Mouse (Mus musculus) skeletal muscle tissue, postnatal 0 days (tissue): ENCODE measurements around the gene Ccdc40. TPM values are rescaled to one million over a fixed set of nuclear protein-coding genes. Genes with fewer than 3 reads are reported as not detected.

Experiments used
- polyA plus RNA-seq: library from polyadenylated mRNA; unstranded; fragments of >200 nt; fragmentation: Nextera tagmentation; extraction: Ambion mirVana; gene quantifications from 2 replicates; pipeline ENCODE4 v1.2.1, GENCODE M21; 2015

Ccdc40 gene
- 0.37 and 0.67 TPM in 2 replicates for polyA plus RNA-seq

GRCm38 (mm10) chr11:119228091-119228781 is at the start of gene Ccdc40, which contains the start of gene Tbc1d16:
Gene Ccdc40 (plus strand): TSS chr11:119228572.
Gene Tbc1d16 (minus strand): TSS chr11:119228499.

DNA sequence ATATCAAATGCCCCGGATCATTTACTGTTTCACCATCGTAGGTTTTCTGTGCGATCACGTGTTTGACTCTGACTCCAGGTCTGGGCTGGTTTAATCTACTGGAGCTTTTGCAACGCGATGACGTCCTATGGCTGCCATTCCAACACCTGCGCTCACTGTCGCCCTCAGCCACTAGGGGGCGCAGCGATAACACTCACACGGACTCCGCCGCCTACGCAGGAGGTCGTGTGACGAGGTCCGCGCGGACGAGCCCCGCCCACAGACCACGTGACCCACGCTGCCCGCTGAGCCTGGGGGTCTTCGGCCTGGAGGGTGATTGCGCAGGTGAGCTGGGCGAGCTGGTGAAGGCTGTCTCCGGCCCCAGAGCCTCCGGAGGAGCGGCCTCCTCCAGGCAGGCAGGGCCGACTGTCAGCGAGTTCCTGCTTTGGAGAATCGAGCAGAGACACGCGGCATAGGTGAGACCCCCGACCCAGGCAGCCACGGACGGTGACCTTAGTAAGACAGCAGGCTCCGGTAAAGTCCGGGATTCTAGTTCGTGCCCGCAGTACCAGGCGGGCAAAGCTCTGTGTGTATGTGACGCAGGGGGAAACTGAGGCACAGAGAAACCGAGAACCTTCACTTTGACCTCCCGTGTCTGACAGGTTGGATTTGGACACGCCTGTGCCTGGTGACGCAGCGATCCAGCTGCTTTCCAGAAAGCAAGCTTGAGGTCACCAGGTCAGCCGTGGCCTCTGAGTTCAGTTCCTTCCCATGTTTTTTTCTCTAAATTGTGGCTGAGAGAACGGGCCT is 39.6 kb downstream of the Ccdc40 start, which contains the start of gene Gaa:
Gaa (plus strand) TSS at position 120 of the 789 bp plus-strand sequence.

DNA sequence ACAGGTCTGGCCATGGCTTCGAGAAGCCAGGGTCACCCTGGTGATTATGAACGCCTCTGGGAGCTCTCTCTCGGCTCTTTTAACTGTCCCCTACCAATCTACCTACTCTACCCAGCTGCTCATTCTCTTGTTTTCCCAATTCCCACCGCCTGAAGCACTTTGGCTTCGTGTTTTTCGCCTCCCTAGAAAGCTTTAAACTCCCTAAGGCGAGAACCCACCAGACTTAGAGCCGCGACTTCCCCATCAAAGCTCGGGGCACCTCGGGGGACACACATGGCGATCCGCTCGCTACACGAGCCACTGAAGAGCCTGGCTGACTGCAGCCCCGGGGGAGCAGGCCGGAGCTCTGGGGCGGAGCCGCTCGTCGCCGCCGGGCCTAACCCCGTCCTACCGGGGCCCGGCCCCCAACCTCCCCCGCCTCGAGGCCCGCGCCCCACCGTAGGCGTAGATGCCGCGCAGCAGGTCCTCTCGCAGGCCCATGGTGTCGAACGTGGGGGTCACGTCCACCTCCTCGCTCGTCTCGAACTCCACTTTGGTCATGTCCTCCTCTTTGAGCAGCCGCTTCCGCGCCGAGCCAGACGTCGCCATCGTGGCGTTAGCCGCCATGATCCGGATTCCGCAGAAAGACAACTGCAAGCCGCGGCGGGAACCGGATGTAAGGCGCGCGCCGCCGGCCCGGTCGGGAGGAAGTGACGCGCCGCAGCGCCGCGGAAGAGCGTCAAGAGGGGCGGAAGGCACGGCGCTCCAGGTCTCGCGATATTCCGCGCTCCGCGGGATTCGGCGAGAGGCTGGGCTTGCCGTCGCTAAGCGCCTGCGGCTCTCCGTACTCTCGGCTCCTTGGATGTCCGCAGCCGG is 71.2 kb downstream of the Ccdc40 start, which contains the start of gene Eif4a3:
Eif4a3 (minus strand) TSS at position 699 of the 855 bp plus-strand sequence.

GRCm38 (mm10) chr11:119307658-119307867 is 79.2 kb downstream of the Ccdc40 start, which contains the start of gene Card14:
Gene Card14 (plus strand): TSS chr11:119307768.

Other genes starting within 250 kb of the Ccdc40 start
- gene Enpp7, start 240.4 kb upstream of the Ccdc40 start, polyA plus RNA-seq = not detected in 2 replicates
- 3.4 and 3.8 TPM in 2 replicates for gene Cbx2, start 205.6 kb upstream of the Ccdc40 start, polyA plus RNA-seq
- 3.1 and 5.7 TPM in 2 replicates for gene Cbx8, start 187.6 kb upstream of the Ccdc40 start, polyA plus RNA-seq
- gene Cbx4, start 142.4 kb upstream of the Ccdc40 start, polyA plus RNA-seq = 3.2 and 6.5 TPM in 2 replicates
- 4.0 and 4.3 TPM in 2 replicates for gene Tbc1d16, start 73 bp upstream of the Ccdc40 start, polyA plus RNA-seq
- 55.5 and 60.7 TPM in 2 replicates for gene Gaa, start 39.3 kb downstream of the Ccdc40 start, polyA plus RNA-seq
- 152 and 165 TPM in 2 replicates for gene Eif4a3, start 71.5 kb downstream of the Ccdc40 start, polyA plus RNA-seq
- 0.18 and 0.19 TPM in 2 replicates for gene Card14, start 79.2 kb downstream of the Ccdc40 start, polyA plus RNA-seq
- gene Sgsh, start 127.0 kb downstream of the Ccdc40 start, polyA plus RNA-seq = 3.3 and 4.2 TPM in 2 replicates
- gene Slc26a11, start 127.0 kb downstream of the Ccdc40 start, polyA plus RNA-seq = 3.5 and 3.8 TPM in 2 replicates
- gene Rnf213, start 164.5 kb downstream of the Ccdc40 start, polyA plus RNA-seq = 3.0 and 3.3 TPM in 2 replicates